Mouse (Mus musculus) CH12.LX (cell line): ENCODE results near the gene Mdh2.

Experiments used
- CTCF ChIP-seq, 2 experiments: IDR thresholded peaks in 1 of 2; conservative IDR thresholded peaks in 1 of 2; 2 replicates each; pipeline ENCODE4 v1.5.1; 2011 to 2012; ENCODE audit warnings: low read depth in 2 of 2, low read length in 2 of 2, improper control_type of control experiment in 1 of 2, inconsistent platforms in 1 of 2, mild to moderate bottlenecking in 1 of 2, moderate library complexity in 1 of 2
- E2F4 ChIP-seq: IDR thresholded peaks from 2 replicates; pipeline ENCODE4 v1.6.1; 2011; ENCODE audit warnings: low read depth, low read length, improper control_type of control experiment; ENCODE audit not compliant: insufficient replicate concordance
- ELF1 ChIP-seq: IDR thresholded peaks from 2 replicates; pipeline ENCODE4 v1.6.1; 2014; ENCODE audit warnings: low read depth, mild to moderate bottlenecking, inconsistent platforms, low read length, improper control_type of control experiment
- MAX ChIP-seq: IDR thresholded peaks from 2 replicates; pipeline ENCODE4 v1.6.1; 2011; ENCODE audit warnings: low read length, improper control_type of control experiment
- POLR2AphosphoS2 ChIP-seq: IDR thresholded peaks from 2 replicates; pipeline ENCODE4 v1.6.1; 2011; ENCODE audit warnings: low read depth, low read length, improper control_type of control experiment
- RAD21 ChIP-seq: IDR thresholded peaks from 2 replicates; pipeline ENCODE4 v1.6.1; 2011; ENCODE audit warnings: low read depth, mild to moderate bottlenecking, low read length, improper control_type of control experiment, moderate library complexity

DNA sequence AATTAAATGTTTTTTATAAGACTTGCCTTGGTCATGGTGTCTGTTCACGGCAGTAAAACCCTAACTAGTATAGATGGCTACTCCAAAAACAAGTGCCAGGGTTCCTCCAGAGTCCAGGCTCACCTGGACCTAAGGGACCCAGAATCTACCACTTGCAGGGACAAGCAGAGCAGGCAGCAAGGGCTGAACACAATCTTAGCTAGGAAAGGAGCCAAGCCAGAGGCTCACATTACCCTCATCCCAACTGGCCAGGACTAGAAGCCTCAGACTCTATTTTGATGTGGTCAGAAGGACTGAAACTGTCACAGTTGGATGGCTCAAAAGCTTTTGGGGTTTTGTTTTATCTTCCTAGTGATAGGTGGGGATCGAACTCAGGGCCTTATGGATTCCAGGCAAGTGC, 26.7 kb upstream of the Mdh2 start:
- TF ChIP-seq CTCF (conservative IDR thresholded peaks at IDR 0.05 in 1 of 2, IDR thresholded peaks at IDR 0.05 in 1 of 2; ENCODE audit: low read depth in 2 of 2, low read length in 2 of 2) (no peak), POLR2AphosphoS2 (no peak), MAX (no peak), ELF1 (no peak), E2F4 (no peak), RAD21 (no peak)
